Mouse (Mus musculus) 416B (cell line): ENCODE measurements around the gene Atf4.

Experiments
- DNase-seq: peaks from one replicate; pipeline ENCODE4 v3.0.0; 2011; ENCODE audit warnings: low read depth

Gene Atf4

GRCm38 (mm10) chr15:80249672-80250071, 5.3 kb upstream of the Atf4 start:
- no peak for DNase-seq

- no peak for DNase-seq
These were observed 4.4 kb upstream of the Atf4 start for GRCm38 (mm10) chr15:80250586-80250985.

GRCm38 (mm10) chr15:80253530-80253929, 1.5 kb upstream of the Atf4 start:
- no peak for DNase-seq

GRCm38 (mm10) chr15:80254207-80254606, 777 bp upstream of the Atf4 start:
- peak; percentile 77 for DNase-seq

GRCm38 (mm10) chr15:80255646-80256121, 700 bp downstream of the Atf4 start:
- peak; percentile 94 for DNase-seq

GRCm38 (mm10) chr15:80256242-80256641, 1.3 kb downstream of the Atf4 start:
- no peak for DNase-seq

GRCm38 (mm10) chr15:80256656-80257601, 1.9 kb downstream of the Atf4 start:
- DNase-seq = no peak

GRCm38 (mm10) chr15:80257602-80258239, 2.7 kb downstream of the Atf4 start:
- peak; percentile 36 for DNase-seq

- DNase-seq = peak; percentile 66
These were observed 3.5 kb downstream of the Atf4 start for GRCm38 (mm10) chr15:80258240-80259170.

- no peak for DNase-seq
These were observed 4.5 kb downstream of the Atf4 start for GRCm38 (mm10) chr15:80259406-80260045.

GRCm38 (mm10) chr15:80260677-80261076, 5.7 kb downstream of the Atf4 start:
- peak; percentile 81 for DNase-seq

GRCm38 (mm10) chr15:80261100-80261499, 6.1 kb downstream of the Atf4 start:
- DNase-seq = no peak

GRCm38 (mm10) chr15:80263610-80264575, 8.9 kb downstream of the Atf4 start, which contains the start of gene Rps19bp1:
TSS of gene Rps19bp1 (minus strand) at chr15:80264315.
- DNase-seq = peak; percentile 96

- DNase-seq = peak; percentile 84
These were observed 11.3 kb downstream of the Atf4 start for GRCm38 (mm10) chr15:80266281-80266680.

GRCm38 (mm10) chr15:80271858-80272396, 16.9 kb downstream of the Atf4 start:
- DNase-seq = no peak

- no peak for DNase-seq
These were observed 22.1 kb downstream of the Atf4 start for GRCm38 (mm10) chr15:80277107-80277506.

GRCm38 (mm10) chr15:80277625-80278024, 22.6 kb downstream of the Atf4 start:
- peak; percentile 66 for DNase-seq

GRCm38 (mm10) chr15:80278121-80278759, 23.3 kb downstream of the Atf4 start:
- no peak for DNase-seq

GRCm38 (mm10) chr15:80279053-80279452, 24.1 kb downstream of the Atf4 start:
- no peak for DNase-seq
